ENCODE assay signal across 28 mouse cellular contexts in the genomic region with DNA sequence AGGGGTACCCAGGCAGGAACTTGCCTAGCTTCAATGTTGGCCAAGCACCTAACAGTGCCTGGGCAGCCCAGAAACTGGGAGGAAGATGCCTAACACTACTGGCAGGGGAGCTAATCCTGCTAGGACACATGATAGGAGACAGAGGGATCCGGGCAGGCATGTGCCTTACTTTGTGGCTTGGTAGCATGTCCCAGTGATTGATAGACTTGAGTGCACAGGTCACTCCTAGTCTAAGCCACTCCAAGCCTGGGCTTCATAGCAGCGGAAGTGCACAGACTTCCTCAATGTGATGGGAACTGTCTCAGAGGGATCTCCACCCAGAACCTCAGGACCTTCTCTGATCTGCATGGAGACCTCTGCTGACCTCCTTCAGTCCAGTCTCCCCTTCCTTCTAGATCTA. TPM values are rescaled to one million over a fixed set of nuclear protein-coding genes. Genes with fewer than 3 reads are reported as not detected.
DNase-seq lines count a peak whose midpoint lies in the region; ATAC-seq lines count a peak whose summit lies in the region.
"Had no signal": no experiment of that assay in that cellular context is flagged by ENCODE, and none has a peak within 500 bp of the region (broad histone marks: within the 10 kb centered on the region; RNA-seq: fewer than 3 reads in every experiment).

No protein-coding gene starts in this region.

- DNase-seq in embryo, embryonic 10 days (ENCODE audit: low spot score), result peak; percentile 34
- no peak for DNase-seq in embryo, embryonic 11 days
- peak; percentile 17 for DNase-seq in kidney, adult 18-20 months
- DNase-seq in kidney, postnatal 25 days, result peak; percentile 57 to 71
- DNase-seq in cerebellum, postnatal 25 days, result no peak
- no peak for DNase-seq in cerebellum, postnatal 10 days
- no peak for DNase-seq in lung, postnatal 10 days
- DNase-seq: adrenal gland, postnatal 14 days; cerebellum, adult 2 months; cerebellum, postnatal 36 days; gastrocnemius, postnatal 25 days; heart, adult 2 months; heart, postnatal 10 days; layer of hippocampus, postnatal 36 days; left cerebral cortex, postnatal 4 days; liver, embryonic 13.5 days; lung, adult 18-20 months; right cerebral cortex, postnatal 14 days had no signal

- no peaks in the 10 kb centered on the region for H3K9me3 ChIP-seq in kidney, embryonic 14.5 days (ENCODE audit: control insufficient read depth, low read length)
- H3K9me3 ChIP-seq: embryonic facial prominence, embryonic 10.5 days; embryonic facial prominence, embryonic 15.5 days; forebrain, embryonic 13.5 days; liver, embryonic 13.5 days; neural tube, embryonic 15.5 days had no signal

- peak; percentile 49; the same call in 1 of the 2 replicates for ATAC-seq in kidney, embryonic 14.5 days (ENCODE audit: low FRiP score, low TSS enrichment)
- ATAC-seq: forebrain, embryonic 13.5 days; lung, postnatal 0 days; Patski had no signal

- H3K36me3 ChIP-seq in kidney, embryonic 14.5 days (ENCODE audit: control insufficient read depth, insufficient read depth, low read length), result no peaks in the 10 kb centered on the region
- H3K36me3 ChIP-seq: embryonic facial prominence, embryonic 10.5 days; embryonic facial prominence, embryonic 15.5 days; heart, embryonic 13.5 days; liver, embryonic 13.5 days; neural tube, embryonic 15.5 days had no signal

- H3K4me3 ChIP-seq in kidney, embryonic 14.5 days (ENCODE audit: low read length), result no peak overlapping the region
- H3K4me3 ChIP-seq: embryonic facial prominence, embryonic 10.5 days; embryonic facial prominence, embryonic 15.5 days; forebrain, embryonic 13.5 days; heart, adult 2 months; heart, embryonic 13.5 days; liver, embryonic 13.5 days; neural tube, embryonic 15.5 days had no signal

- H3K27ac ChIP-seq in kidney, embryonic 14.5 days (ENCODE audit: low read depth, low read length), result no peak overlapping the region
- H3K27ac ChIP-seq: embryonic facial prominence, embryonic 10.5 days; embryonic facial prominence, embryonic 15.5 days; forebrain, embryonic 13.5 days; heart, adult 2 months; heart, embryonic 13.5 days; hindbrain, embryonic 14.5 days; liver, embryonic 13.5 days; macrophage; neural tube, embryonic 15.5 days had no signal

- no peaks in the 10 kb centered on the region for H3K27me3 ChIP-seq in kidney, embryonic 14.5 days (ENCODE audit: control insufficient read depth, insufficient read depth, low read length)
- H3K27me3 ChIP-seq: embryonic facial prominence, embryonic 15.5 days; forebrain, embryonic 13.5 days; heart, embryonic 13.5 days; liver, embryonic 13.5 days; neural tube, embryonic 15.5 days had no signal

- H3K4me1 ChIP-seq in kidney, embryonic 14.5 days (ENCODE audit: control insufficient read depth, insufficient read depth, low read length), result no peaks in the 10 kb centered on the region
- H3K4me1 ChIP-seq: embryonic facial prominence, embryonic 10.5 days; embryonic facial prominence, embryonic 15.5 days; liver, embryonic 13.5 days had no signal

- no peak overlapping the region for H3K4me2 ChIP-seq in kidney, embryonic 14.5 days (replicated peaks; ENCODE audit: low read depth, low read length)
- H3K4me2 ChIP-seq: embryonic facial prominence, embryonic 15.5 days; forebrain, embryonic 13.5 days; heart, embryonic 13.5 days; hindbrain, embryonic 14.5 days; liver, embryonic 13.5 days; neural tube, embryonic 15.5 days had no signal

- H3K9ac ChIP-seq in kidney, embryonic 14.5 days (ENCODE audit: low read depth, low read length), result no peak overlapping the region
- H3K9ac ChIP-seq: embryonic facial prominence, embryonic 15.5 days; forebrain, embryonic 13.5 days; heart, embryonic 13.5 days; hindbrain, embryonic 14.5 days; liver, embryonic 13.5 days; neural tube, embryonic 15.5 days had no signal

- 15% methylated on average over 2 of the region's 2 CpGs for WGBS in kidney, embryonic 14.5 days

RNA-seq across cellular contexts. Expression of a gene that starts 26.7 kb away (rescaled TPM):
- 24.9 and 51.9 TPM in 2 replicates for polyA plus RNA-seq in kidney, embryonic 14.5 days (2014; fragmentation: Nextera tagmentation; extraction: Ambion mirVana)
- polyA plus RNA-seq: macrophage had no signal

Comparison
In these comparisons a context has a peak if more than half of its experiments do, and no peak if none do; other contexts are left out.
1. DNase-seq: peak in embryo, embryonic 10 days (single experiment), kidney, adult 18-20 months (single experiment) and kidney, postnatal 25 days (2 of 2); none in embryo, embryonic 11 days (single experiment), cerebellum, postnatal 25 days (0 of 2), cerebellum, postnatal 10 days (0 of 2) and lung, postnatal 10 days (single experiment).